Mouse (Mus musculus) CD4-positive naive resting alpha-beta T cell, adult 57 days (primary cell): ENCODE measurements around the gene Gm11007. TPM values are rescaled to one million over a fixed set of nuclear protein-coding genes. Genes with fewer than 3 reads are reported as not detected.

Source experiments
- total RNA-seq: library from RNA; stranded (reverse); gene quantifications from one replicate; pipeline ENCODE4 v1.2.4, GENCODE M21; 2023

Gm11007 gene
- total RNA-seq, result not detected

DNA sequence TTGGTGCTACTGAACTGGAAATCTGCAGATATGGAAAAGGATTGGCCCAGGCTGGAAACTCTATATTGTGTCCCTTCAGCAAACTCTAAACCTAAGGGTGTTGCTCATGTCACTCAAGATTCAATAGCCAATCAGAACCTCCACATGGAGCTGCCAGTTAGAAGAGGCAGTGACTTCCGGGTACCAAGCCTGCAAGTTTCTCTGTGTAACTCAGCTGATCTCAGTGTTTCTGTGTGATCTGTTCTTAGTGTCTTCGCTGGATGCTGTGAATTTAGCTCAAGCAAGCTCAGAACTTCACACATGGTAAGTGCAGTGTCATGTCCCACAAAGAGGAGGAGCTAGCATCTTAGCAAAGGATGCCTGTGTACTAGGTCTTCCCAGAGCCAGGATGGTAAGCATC lies at the start of gene Gm11007:
Gene Gm11007 (plus strand): TSS at position 301 of the 400 bp plus-strand sequence.

Other genes starting within 250 kb of the Gm11007 start
- gene Gm4724, start 208.2 kb upstream of the Gm11007 start, total RNA-seq, result 2.4 TPM
- gene Zfp965, start 174.0 kb upstream of the Gm11007 start, total RNA-seq, result 1.1 TPM
- gene Zfp969, start 59.7 kb downstream of the Gm11007 start, total RNA-seq, result not detected
- gene Gm2007, start 97.6 kb downstream of the Gm11007 start, total RNA-seq, result not detected
- gene Gm14288, start 157.1 kb downstream of the Gm11007 start, total RNA-seq, result not detected
- gene Gm6710, start 225.2 kb downstream of the Gm11007 start, total RNA-seq, result 4.5 TPM